26 mouse cellular contexts compared by ENCODE assay signal in genomic region chr1:151690061-151690460, GRCm38 (mm10).
DNase-seq lines count a peak whose midpoint lies in the region; ATAC-seq and TF ChIP-seq lines count a peak whose summit lies in the region.
"Had no signal": no experiment of that assay in that cellular context is flagged by ENCODE, and none has a peak within 500 bp of the region (broad histone marks: within the 10 kb centered on the region; RNA-seq: fewer than 3 reads in every experiment).

No protein-coding gene starts in this region.

- no peaks in the 10 kb centered on the region for H3K27me3 ChIP-seq in kidney, adult 2 months (replicated peaks; ENCODE audit: control insufficient read depth, insufficient read depth, low read length)
- no peaks in the 10 kb centered on the region for H3K27me3 ChIP-seq in kidney, embryonic 14.5 days (ENCODE audit: control insufficient read depth, insufficient read depth, low read length)
- no peaks in the 10 kb centered on the region for H3K27me3 ChIP-seq in lung, embryonic 16.5 days (ENCODE audit: control insufficient read depth, insufficient read depth, low read depth, low read length)
- no peaks in the 10 kb centered on the region for H3K27me3 ChIP-seq in myocyte (ENCODE audit: control insufficient read depth, insufficient read depth, insufficient read length)
- no peaks in the 10 kb centered on the region for H3K27me3 ChIP-seq in heart, embryonic 12.5 days (replicated peaks)
- H3K27me3 ChIP-seq: hindbrain, embryonic 15.5 days; megakaryocyte, embryonic 14.5 days; neural tube, embryonic 13.5 days; stomach, embryonic 15.5 days had no signal

- peaks cover 21% of the 10 kb centered on the region for H3K4me1 ChIP-seq in kidney, adult 2 months (ENCODE audit: control insufficient read depth, insufficient read depth, low read length)
- H3K4me1 ChIP-seq in kidney, embryonic 14.5 days (ENCODE audit: control insufficient read depth, insufficient read depth, low read length), result peaks cover 4% of the 10 kb centered on the region; the same call in 1 of the 2 replicates
- peaks cover 31% of the 10 kb centered on the region for H3K4me1 ChIP-seq in lung, embryonic 16.5 days (replicated peaks; ENCODE audit: control insufficient read depth, insufficient read depth, low read length)
- H3K4me1 ChIP-seq in heart, embryonic 12.5 days (replicated peaks), result peaks cover 32% of the 10 kb centered on the region

- peak; percentile 71 for DNase-seq in kidney, adult 2 months
- DNase-seq in lung, postnatal 25 days (ENCODE audit: low spot score), result no peak
- peak; percentile 54 for DNase-seq in adipocyte (ENCODE audit: low spot score)
- no peak for DNase-seq in cerebellum, adult 9-10 months
- DNase-seq: B cell, adult 2 months; cerebellum, adult 2 months; cerebellum, postnatal 36 days; embryo, embryonic 11 days; forebrain, postnatal 0 days; liver, postnatal 0 days; midbrain, embryonic 14.5 days; retina, postnatal 1 day; thymus, adult 2 months; thymus, postnatal 4 days had no signal

- H3K79me2 ChIP-seq in myocyte (ENCODE audit: control insufficient read depth, insufficient read depth), result no peaks in the 10 kb centered on the region

- H3K27ac ChIP-seq in kidney, adult 2 months (ENCODE audit: insufficient read depth, low read depth, low read length), result no peak overlapping the region; the same call in 1 of the 2 replicates
- H3K27ac ChIP-seq in kidney, embryonic 14.5 days (ENCODE audit: low read depth, low read length), result no peak overlapping the region
- H3K27ac ChIP-seq in lung, embryonic 16.5 days (ENCODE audit: low read length), result no peak overlapping the region; the same call in 1 of the 2 replicates
- no peak overlapping the region for H3K27ac ChIP-seq in heart, embryonic 12.5 days (ENCODE audit: poor library complexity, severe bottlenecking)
- H3K27ac ChIP-seq: forebrain, embryonic 10.5 days; hindbrain, embryonic 15.5 days; left cerebral cortex, adult 2 months; neural tube, embryonic 13.5 days had no signal

- ATAC-seq in kidney, embryonic 14.5 days (ENCODE audit: low FRiP score, low TSS enrichment), result no peak
- ATAC-seq in lung, embryonic 16.5 days (ENCODE audit: low read depth), result peak; percentile 29; the same call in 1 of the 2 replicates
- no peak for ATAC-seq in heart, embryonic 12.5 days (ENCODE audit: insufficient number of reproducible peaks, low FRiP score)
- ATAC-seq: forebrain, postnatal 0 days had no signal

- TF ChIP-seq POLR2A in kidney, adult 2 months (IDR thresholded peaks at IDR 0.05; ENCODE audit: low read depth, low read length), result no peak
- TF ChIP-seq POLR2A in myocyte (IDR thresholded peaks at IDR 0.05; ENCODE audit: insufficient read length, low read depth), result no peak

- H3K4me2 ChIP-seq in kidney, embryonic 14.5 days (replicated peaks; ENCODE audit: low read depth, low read length), result no peak overlapping the region
- H3K4me2 ChIP-seq in lung, embryonic 16.5 days (ENCODE audit: low read depth, low read length), result no peak overlapping the region
- peak overlapping the region; percentile 49 for H3K4me2 ChIP-seq in myocyte (ENCODE audit: low read depth)
- H3K4me2 ChIP-seq in heart, embryonic 12.5 days, result no peak overlapping the region
- H3K4me2 ChIP-seq: hindbrain, embryonic 15.5 days; liver, embryonic 11.5 days; neural tube, embryonic 13.5 days; stomach, embryonic 15.5 days had no signal

- WGBS in kidney, adult 2 months, result 55% methylated on average over 6 of the region's 6 CpGs
- 85% methylated on average over 6 of the region's 6 CpGs for WGBS in kidney, embryonic 14.5 days
- 59% methylated on average over 6 of the region's 6 CpGs for WGBS in lung, embryonic 16.5 days
- WGBS in heart, embryonic 12.5 days, result 82% methylated on average over 6 of the region's 6 CpGs

- no peak overlapping the region for H3ac ChIP-seq in myocyte (ENCODE audit: control insufficient read depth, insufficient read length)

- no peaks in the 10 kb centered on the region for H3K36me3 ChIP-seq in kidney, adult 2 months (ENCODE audit: control insufficient read depth, insufficient read depth, low read length)
- no peaks in the 10 kb centered on the region for H3K36me3 ChIP-seq in kidney, embryonic 14.5 days (ENCODE audit: control insufficient read depth, insufficient read depth, low read length)
- H3K36me3 ChIP-seq in lung, embryonic 16.5 days (ENCODE audit: control insufficient read depth, insufficient read depth, low read length), result no peaks in the 10 kb centered on the region
- no peaks in the 10 kb centered on the region for H3K36me3 ChIP-seq in myocyte (ENCODE audit: control insufficient read depth, insufficient read depth)
- H3K36me3 ChIP-seq in heart, embryonic 12.5 days, result no peaks in the 10 kb centered on the region
- H3K36me3 ChIP-seq: forebrain, embryonic 10.5 days; heart, embryonic 10.5 days; hindbrain, embryonic 15.5 days; neural tube, embryonic 13.5 days; stomach, embryonic 15.5 days had no signal

- H3K9me3 ChIP-seq in kidney, embryonic 14.5 days (ENCODE audit: control insufficient read depth, low read length), result no peaks in the 10 kb centered on the region
- no peaks in the 10 kb centered on the region for H3K9me3 ChIP-seq in lung, embryonic 16.5 days (ENCODE audit: control insufficient read depth, low read length)
- no peaks in the 10 kb centered on the region for H3K9me3 ChIP-seq in heart, embryonic 12.5 days (replicated peaks)
- H3K9me3 ChIP-seq: forebrain, embryonic 10.5 days; heart, embryonic 10.5 days; hindbrain, embryonic 15.5 days; megakaryocyte, embryonic 14.5 days; neural tube, embryonic 13.5 days; stomach, embryonic 15.5 days had no signal

- H3K4me3 ChIP-seq in kidney, adult 2 months (ENCODE audit: insufficient read depth, low read depth, low read length), result no peak overlapping the region
- no peak overlapping the region for H3K4me3 ChIP-seq in kidney, embryonic 14.5 days (ENCODE audit: low read length)
- no peak overlapping the region for H3K4me3 ChIP-seq in lung, embryonic 16.5 days (ENCODE audit: low read length)
- no peak overlapping the region for H3K4me3 ChIP-seq in myocyte
- H3K4me3 ChIP-seq in heart, embryonic 12.5 days, result no peak overlapping the region
- H3K4me3 ChIP-seq: forebrain, embryonic 10.5 days; heart, embryonic 10.5 days; hindbrain, embryonic 15.5 days; left cerebral cortex, adult 2 months; neural tube, embryonic 13.5 days; stomach, embryonic 15.5 days had no signal

- no peak for TF ChIP-seq CTCF in kidney, adult 2 months (conservative IDR thresholded peaks at IDR 0.05; ENCODE audit: insufficient read depth, insufficient read length, low read depth, low read length)

- H3K9ac ChIP-seq in kidney, embryonic 14.5 days (ENCODE audit: low read depth, low read length), result no peak overlapping the region
- no peak overlapping the region for H3K9ac ChIP-seq in lung, embryonic 16.5 days (ENCODE audit: low read length)
- H3K9ac ChIP-seq in heart, embryonic 12.5 days, result no peak overlapping the region
- H3K9ac ChIP-seq: forebrain, postnatal 0 days; hindbrain, embryonic 15.5 days; liver, postnatal 0 days; neural tube, embryonic 13.5 days; stomach, embryonic 15.5 days had no signal

TF ChIP-seq in myocyte, 11 proteins besides CTCF, POLR2A, EP300 and RAD21:
- no peak for TF ChIP-seq USF1 (IDR thresholded peaks at IDR 0.05; ENCODE audit: low read depth)
- TF ChIP-seq MYOG (IDR thresholded peaks at IDR 0.05; ENCODE audit: control insufficient read depth in 1 of 3, insufficient read depth in 1 of 3, insufficient read length in 2 of 3, low read depth in 2 of 3), result no peak

Comparison
In these comparisons a context has a peak if more than half of its experiments do, and no peak if none do; other contexts are left out.
1. DNase-seq: peak in kidney, adult 2 months (single experiment) and adipocyte (single experiment); none in lung, postnatal 25 days (single experiment) and cerebellum, adult 9-10 months (single experiment).